Mouse (Mus musculus) kidney, adult 10 weeks (tissue): Measurements from ENCODE around the gene Gcsh. TPM values are rescaled to one million over a fixed set of nuclear protein-coding genes. Genes with fewer than 3 reads are reported as not detected.

ENCODE experiments used
- polyA plus RNA-seq: library from polyadenylated mRNA; stranded (reverse); fragments of 350-450 nt; fragmentation: Illumina TruSeq; extraction: RNeasy Lipid Tissue Mini Kit (QIAGEN cat#74804); gene quantifications from one replicate; pipeline ENCODE4 v1.2.3, GENCODE M21; 2014; ENCODE audit warnings: low read depth, low replicate concordance

Gene Gcsh
- polyA plus RNA-seq = 367 TPM

GRCm38 (mm10) chr8:116993095-116993867 is at the start of gene Gcsh:
Gene Gcsh (minus strand): TSS chr8:116993537.

GRCm38 (mm10) chr8:116978631-116979256 is 14.6 kb downstream of the Gcsh start, which contains the start of gene 1700030J22Rik:
Gene 1700030J22Rik (minus strand): TSS chr8:116978959.

GRCm38 (mm10) chr8:116943161-116943554 is 50.2 kb downstream of the Gcsh start, which contains the start of gene Atmin:
Gene Atmin (plus strand): TSS chr8:116943393.

Other genes with a start within 250 kb of the Gcsh start
- 6.5 TPM for gene Cmc2, start 72.1 kb downstream of the Gcsh start, polyA plus RNA-seq
- gene Cenpn, start 71.8 kb downstream of the Gcsh start, polyA plus RNA-seq = 1.3 TPM
- 8.6 TPM for gene Atmin, start 50.1 kb downstream of the Gcsh start, polyA plus RNA-seq
- gene 1700030J22Rik, start 14.6 kb downstream of the Gcsh start, polyA plus RNA-seq = 1.6 TPM
- not detected for gene Pkd1l2, start 88.9 kb upstream of the Gcsh start, polyA plus RNA-seq
- 2.1 TPM for gene Bco1, start 102.3 kb upstream of the Gcsh start, polyA plus RNA-seq
- 1.5 TPM for gene Gan, start 164.6 kb upstream of the Gcsh start, polyA plus RNA-seq